Mouse (Mus musculus): ENCODE measurements at regions not wholly inside any gene's neighbourhood (a gene's known extent, or its start where the extent isn't known, plus 50 kb on each side); places are given as distances from the start of the nearest gene placed in this dataset.

- Histone ChIP-seq H3K4me3 (ENCODE audit: low read depth, low read length) (no peak overlapping the region), H3K4me2 (replicated peaks; ENCODE audit: low read depth) (no peak overlapping the region), H3K9me3 (ENCODE audit: control insufficient read depth, low read length) (no peaks in the 10 kb centered on the region), H3K27ac (replicated peaks) (no peak overlapping the region), H3K27me3 (ENCODE audit: control insufficient read depth, insufficient read depth, low read length) (no peaks in the 10 kb centered on the region), H3K9ac (ENCODE audit: low read length) (no peak overlapping the region), H3K4me1 (replicated peaks; ENCODE audit: control insufficient read depth, insufficient read depth) (peaks cover 4% of the 10 kb centered on the region; the same call in 1 of the 2 replicates), H3K36me3 (ENCODE audit: control insufficient read depth, insufficient read depth, low read length) (no peaks in the 10 kb centered on the region)
- WGBS, result 24% methylated on average over 10 of the region's 10 CpGs
- DNase-seq (ENCODE audit: low spot score), result no peak
- TF ChIP-seq CTCF (IDR thresholded peaks at IDR 0.05; ENCODE audit: low read depth) (no peak), EP300 (optimal IDR thresholded peaks at IDR 0.05) (no peak)
- no peak for ATAC-seq (ENCODE audit: low FRiP score, low TSS enrichment)
Observed at GRCm38 (mm10) chr5:111511982-111512381, 94.8 kb downstream of the Mn1 start.

- 72% methylated on average over 6 of the region's 6 CpGs for WGBS
Observed at GRCm38 (mm10) chr5:111513976-111514375, 96.8 kb downstream of the Mn1 start.

GRCm38 (mm10) chr5:111519059-111519458 lies 101.9 kb downstream of the Mn1 start:
- Histone ChIP-seq H3K27ac (replicated peaks) (no peak overlapping the region), H3K4me2 (replicated peaks; ENCODE audit: low read depth) (no peak overlapping the region), H3K27me3 (ENCODE audit: control insufficient read depth, insufficient read depth, low read length) (no peaks in the 10 kb centered on the region), H3K9ac (ENCODE audit: low read length) (no peak overlapping the region), H3K4me3 (ENCODE audit: low read depth, low read length) (no peak overlapping the region), H3K9me3 (ENCODE audit: control insufficient read depth, low read length) (no peaks in the 10 kb centered on the region), H3K4me1 (replicated peaks; ENCODE audit: control insufficient read depth, insufficient read depth) (no peaks in the 10 kb centered on the region), H3K36me3 (ENCODE audit: control insufficient read depth, insufficient read depth, low read length) (no peaks in the 10 kb centered on the region)
- WGBS, result 42% methylated on average over 3 of the region's 3 CpGs
- ATAC-seq (ENCODE audit: low FRiP score, low TSS enrichment) (no peak), DNase-seq (ENCODE audit: low spot score) (no peak)
- TF ChIP-seq CTCF (IDR thresholded peaks at IDR 0.05; ENCODE audit: low read depth) (no peak), EP300 (optimal IDR thresholded peaks at IDR 0.05) (no peak)

More at GRCm38 (mm10) chr5:111513976-111514375, 96.8 kb downstream of the Mn1 start:
- H3K9me3 ChIP-seq (ENCODE audit: control insufficient read depth, low read length), result no peaks in the 10 kb centered on the region
- H3K27ac ChIP-seq (replicated peaks), result no peak overlapping the region
- no peak for DNase-seq (ENCODE audit: low spot score)
- no peak for ATAC-seq (ENCODE audit: low FRiP score, low TSS enrichment)
- no peaks in the 10 kb centered on the region for H3K27me3 ChIP-seq (ENCODE audit: control insufficient read depth, insufficient read depth, low read length)
- TF ChIP-seq CTCF (IDR thresholded peaks at IDR 0.05; ENCODE audit: low read depth) (no peak), EP300 (optimal IDR thresholded peaks at IDR 0.05) (no peak)
- no peaks in the 10 kb centered on the region for H3K36me3 ChIP-seq (ENCODE audit: control insufficient read depth, insufficient read depth, low read length)
- H3K4me1 ChIP-seq (replicated peaks; ENCODE audit: control insufficient read depth, insufficient read depth), result 0 out of 2 replicates have a peak, but pooled peaks cover 1% of the 10 kb centered on the region
- H3K4me2 ChIP-seq (replicated peaks; ENCODE audit: low read depth), result no peak overlapping the region
- H3K9ac ChIP-seq (ENCODE audit: low read length), result no peak overlapping the region
- H3K4me3 ChIP-seq (ENCODE audit: low read depth, low read length), result no peak overlapping the region

GRCm38 (mm10) chr5:111519500-111520041 lies 102.4 kb downstream of the Mn1 start:
- no peak overlapping the region for H3K9ac ChIP-seq (ENCODE audit: low read length)
- H3K4me2 ChIP-seq (replicated peaks; ENCODE audit: low read depth), result no peak overlapping the region
- no peak for TF ChIP-seq EP300 (optimal IDR thresholded peaks at IDR 0.05)
- TF ChIP-seq CTCF (IDR thresholded peaks at IDR 0.05; ENCODE audit: low read depth), result no peak
- no peaks in the 10 kb centered on the region for H3K4me1 ChIP-seq (replicated peaks; ENCODE audit: control insufficient read depth, insufficient read depth)
- no peaks in the 10 kb centered on the region for H3K36me3 ChIP-seq (ENCODE audit: control insufficient read depth, insufficient read depth, low read length)
- no peak overlapping the region for H3K4me3 ChIP-seq (ENCODE audit: low read depth, low read length)
- no peaks in the 10 kb centered on the region for H3K9me3 ChIP-seq (ENCODE audit: control insufficient read depth, low read length)
- ATAC-seq (ENCODE audit: low FRiP score, low TSS enrichment) (no peak), DNase-seq (ENCODE audit: low spot score) (no peak)
- WGBS, result 39% methylated on average over 7 of the region's 7 CpGs
- H3K27ac ChIP-seq (replicated peaks), result no peak overlapping the region
- no peaks in the 10 kb centered on the region for H3K27me3 ChIP-seq (ENCODE audit: control insufficient read depth, insufficient read depth, low read length)

- DNase-seq (ENCODE audit: low spot score) (no peak), ATAC-seq (ENCODE audit: low FRiP score, low TSS enrichment) (no peak)
- no peak for TF ChIP-seq EP300 (optimal IDR thresholded peaks at IDR 0.05)
- TF ChIP-seq CTCF (IDR thresholded peaks at IDR 0.05; ENCODE audit: low read depth), result no peak
- Histone ChIP-seq H3K36me3 (ENCODE audit: control insufficient read depth, insufficient read depth, low read length) (no peaks in the 10 kb centered on the region), H3K9ac (ENCODE audit: low read length) (no peak overlapping the region), H3K4me2 (replicated peaks; ENCODE audit: low read depth) (no peak overlapping the region), H3K4me1 (replicated peaks; ENCODE audit: control insufficient read depth, insufficient read depth) (no peaks in the 10 kb centered on the region), H3K27ac (replicated peaks) (no peak overlapping the region), H3K9me3 (ENCODE audit: control insufficient read depth, low read length) (no peaks in the 10 kb centered on the region), H3K4me3 (ENCODE audit: low read depth, low read length) (no peak overlapping the region), H3K27me3 (ENCODE audit: control insufficient read depth, insufficient read depth, low read length) (no peaks in the 10 kb centered on the region; the same call in 1 of the 2 replicates)
- WGBS, result 66% methylated on average over 2 of the region's 2 CpGs
Observed at GRCm38 (mm10) chr5:111521866-111522265, 104.7 kb downstream of the Mn1 start.

- H3K4me1 ChIP-seq (replicated peaks; ENCODE audit: control insufficient read depth, insufficient read depth), result no peaks in the 10 kb centered on the region
- ATAC-seq (ENCODE audit: low FRiP score, low TSS enrichment) (no peak), DNase-seq (ENCODE audit: low spot score) (no peak)
- H3K4me2 ChIP-seq (replicated peaks; ENCODE audit: low read depth), result no peak overlapping the region
- H3K36me3 ChIP-seq (ENCODE audit: control insufficient read depth, insufficient read depth, low read length), result no peaks in the 10 kb centered on the region
- H3K27ac ChIP-seq (replicated peaks), result no peak overlapping the region
- H3K9ac ChIP-seq (ENCODE audit: low read length), result no peak overlapping the region
- H3K27me3 ChIP-seq (ENCODE audit: control insufficient read depth, insufficient read depth, low read length), result no peaks in the 10 kb centered on the region; the same call in 1 of the 2 replicates
- H3K4me3 ChIP-seq (ENCODE audit: low read depth, low read length), result no peak overlapping the region
- 44% methylated on average over 7 of the region's 7 CpGs for WGBS
- no peaks in the 10 kb centered on the region for H3K9me3 ChIP-seq (ENCODE audit: control insufficient read depth, low read length)
- TF ChIP-seq EP300 (optimal IDR thresholded peaks at IDR 0.05) (no peak), CTCF (IDR thresholded peaks at IDR 0.05; ENCODE audit: low read depth) (no peak)
Observed at GRCm38 (mm10) chr5:111522586-111522985, 105.4 kb downstream of the Mn1 start.

Measured in stomach, postnatal 0 days (tissue).